Mouse (Mus musculus) c-Kit-positive CD71-positive TER-119-negative erythroid progenitor cells, embryonic 14.5 days (primary cell): Measurements from ENCODE around the gene Stx6.
A peak's percentile ranks its signal among the peaks of the same experiment; 100 is the strongest.

Experiments used
- DNase-seq: peaks from one replicate; pipeline ENCODE4 v3.0.0-alpha.2; 2013; ENCODE audit warnings: low read depth

The Stx6 gene

GRCm38 (mm10) chr1:155158141-155158969, at the start of gene Stx6:
TSS of gene Stx6 (plus strand) at chr1:155158715.
- peak; percentile 96 for DNase-seq

- no peak for DNase-seq
These were observed 48.8 kb upstream of the Stx6 start for GRCm38 (mm10) chr1:155109387-155110350.

GRCm38 (mm10) chr1:155111491-155111890, 47.0 kb upstream of the Stx6 start:
- DNase-seq = no peak

GRCm38 (mm10) chr1:155112118-155112517, 46.4 kb upstream of the Stx6 start:
- no peak for DNase-seq

- DNase-seq = no peak
These were observed 45.6 kb upstream of the Stx6 start for GRCm38 (mm10) chr1:155112875-155113274.

GRCm38 (mm10) chr1:155113946-155114345, 44.6 kb upstream of the Stx6 start:
- no peak for DNase-seq

- no peak for DNase-seq
These were observed 38.8 kb upstream of the Stx6 start for GRCm38 (mm10) chr1:155119719-155120118.

GRCm38 (mm10) chr1:155121977-155122939, 36.3 kb upstream of the Stx6 start:
- no peak for DNase-seq

- no peak for DNase-seq
These were observed 34.1 kb upstream of the Stx6 start for GRCm38 (mm10) chr1:155124397-155124796.

- DNase-seq = no peak
These were observed 31.8 kb upstream of the Stx6 start for GRCm38 (mm10) chr1:155126716-155127115.

- DNase-seq = no peak
These were observed 31.0 kb upstream of the Stx6 start for GRCm38 (mm10) chr1:155127429-155127934.

GRCm38 (mm10) chr1:155134866-155135265, 23.6 kb upstream of the Stx6 start:
- DNase-seq = no peak

GRCm38 (mm10) chr1:155138795-155139194, 19.7 kb upstream of the Stx6 start:
- no peak for DNase-seq

GRCm38 (mm10) chr1:155140076-155140475, 18.4 kb upstream of the Stx6 start:
- peak; percentile 69 for DNase-seq

GRCm38 (mm10) chr1:155145620-155146019, 12.9 kb upstream of the Stx6 start:
- no peak for DNase-seq

GRCm38 (mm10) chr1:155146572-155146980, 11.9 kb upstream of the Stx6 start, which contains the start of gene Mr1:
TSS of gene Mr1 (minus strand) at chr1:155146814.
- DNase-seq = peak; percentile 46

- no peak for DNase-seq
These were observed 11.3 kb upstream of the Stx6 start for GRCm38 (mm10) chr1:155147228-155147627.

- no peak for DNase-seq
These were observed 9.1 kb upstream of the Stx6 start for GRCm38 (mm10) chr1:155149403-155149802.

- no peak for DNase-seq
These were observed 7.7 kb upstream of the Stx6 start for GRCm38 (mm10) chr1:155150821-155151220.

GRCm38 (mm10) chr1:155153906-155154305, 4.6 kb upstream of the Stx6 start:
- DNase-seq = no peak

GRCm38 (mm10) chr1:155158970-155159484, 512 bp downstream of the Stx6 start:
- no peak for DNase-seq
